ENCODE assay signal across 8 mouse cellular contexts in the genomic region with DNA sequence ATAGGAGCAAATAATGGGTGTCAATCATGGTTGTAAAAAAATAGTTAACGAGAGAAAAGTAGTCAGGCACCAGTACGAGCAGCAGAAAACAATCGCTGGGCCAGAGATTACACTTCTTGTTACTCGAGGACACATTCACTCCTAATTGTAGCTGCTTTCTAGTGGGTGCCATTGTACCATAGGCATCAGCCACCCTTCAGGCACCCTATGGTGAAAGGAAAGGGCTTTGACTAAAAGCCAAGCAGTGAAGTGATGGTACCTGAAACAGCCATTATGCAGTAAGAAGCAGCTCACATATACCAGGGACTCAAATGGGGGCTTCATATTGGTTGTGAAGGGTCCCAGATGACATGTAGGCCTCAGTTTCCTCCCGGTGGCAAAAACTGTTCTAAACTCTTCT. TPM values are rescaled to one million over a fixed set of nuclear protein-coding genes. Genes with fewer than 3 reads are reported as not detected.
DNase-seq lines count a peak whose midpoint lies in the region; ATAC-seq lines count a peak whose summit lies in the region.

No protein-coding gene starts in this region.

- peaks cover 27% of the 10 kb centered on the region for H3K4me1 ChIP-seq in heart, embryonic 15.5 days (replicated peaks)
- peaks cover 27% of the 10 kb centered on the region for H3K4me1 ChIP-seq in hindbrain, embryonic 10.5 days (replicated peaks)
- H3K4me1 ChIP-seq in midbrain, embryonic 14.5 days (ENCODE audit: control insufficient read depth, insufficient read depth, low read length) = peaks cover 18% of the 10 kb centered on the region

- intact Hi-C loops in heart, postnatal 25 days (cut with DNase I) = no loop called here

- 0 out of 2 replicates have a peak overlapping the region, but pooled peaks have one; percentile 85 for H3K27ac ChIP-seq in heart, embryonic 15.5 days
- peak overlapping the region; percentile 99; the same call in 1 of the 2 replicates for H3K27ac ChIP-seq in hindbrain, embryonic 10.5 days
- H3K27ac ChIP-seq in midbrain, embryonic 14.5 days (replicated peaks; ENCODE audit: low read depth, low read length) = no peak overlapping the region

- ATAC-seq in heart, embryonic 15.5 days (replicated peaks; ENCODE audit: insufficient number of reproducible peaks, insufficient read depth, low FRiP score, low read depth) = no peak
- no peak for ATAC-seq in midbrain, embryonic 14.5 days (ENCODE audit: low FRiP score, low TSS enrichment)

- H3K27me3 ChIP-seq in heart, embryonic 15.5 days = no peaks in the 10 kb centered on the region
- H3K27me3 ChIP-seq in hindbrain, embryonic 10.5 days (ENCODE audit: insufficient read depth, poor library complexity, severe bottlenecking) = no peaks in the 10 kb centered on the region
- H3K27me3 ChIP-seq in midbrain, embryonic 14.5 days (ENCODE audit: control insufficient read depth, insufficient read depth, low read length) = no peaks in the 10 kb centered on the region

- peaks cover 44% of the 10 kb centered on the region for H3K36me3 ChIP-seq in heart, embryonic 15.5 days
- peaks cover 81% of the 10 kb centered on the region for H3K36me3 ChIP-seq in hindbrain, embryonic 10.5 days
- H3K36me3 ChIP-seq in midbrain, embryonic 14.5 days (ENCODE audit: control insufficient read depth, insufficient read depth, low read length) = peaks cover 38% of the 10 kb centered on the region

- peak overlapping the region; percentile 92 for H3K9ac ChIP-seq in heart, embryonic 15.5 days
- H3K9ac ChIP-seq in midbrain, embryonic 14.5 days (replicated peaks; ENCODE audit: low read length) = no peak overlapping the region

- WGBS in heart, embryonic 15.5 days = 77% methylated on average over 5 of the region's 5 CpGs
- WGBS in hindbrain, embryonic 10.5 days = 89% methylated on average over 5 of the region's 5 CpGs
- 89% methylated on average over 5 of the region's 5 CpGs for WGBS in midbrain, embryonic 14.5 days

- H3K4me3 ChIP-seq in heart, embryonic 15.5 days = peak overlapping the region; percentile 76
- H3K4me3 ChIP-seq in hindbrain, embryonic 10.5 days = peak overlapping the region; percentile 97
- H3K4me3 ChIP-seq in midbrain, embryonic 14.5 days (replicated peaks; ENCODE audit: low read depth, low read length) = peak overlapping the region; percentile 94

- no peak for DNase-seq in heart, postnatal 25 days (ENCODE audit: low spot score)
- DNase-seq in NIH3T3 (ENCODE audit: low read depth) = peak; percentile 20
- DNase-seq in hindbrain, embryonic 10.5 days (ENCODE audit: low spot score) = no peak
- no peak for DNase-seq in midbrain, embryonic 14.5 days
- no peak for DNase-seq in retina, embryonic 14.5 days (ENCODE audit: low spot score)
- DNase-seq in kidney, postnatal 36 days = no peak
- DNase-seq in testis, postnatal 14 days (ENCODE audit: low spot score) = no peak

- peak overlapping the region; percentile 79 for H3K4me2 ChIP-seq in heart, embryonic 15.5 days
- H3K4me2 ChIP-seq in midbrain, embryonic 14.5 days (ENCODE audit: low read length) = peak overlapping the region; percentile 67

- no peaks in the 10 kb centered on the region for H3K9me3 ChIP-seq in heart, embryonic 15.5 days (replicated peaks)
- H3K9me3 ChIP-seq in hindbrain, embryonic 10.5 days = peaks cover 63% of the 10 kb centered on the region
- H3K9me3 ChIP-seq in midbrain, embryonic 14.5 days (ENCODE audit: control insufficient read depth, low read length) = peaks cover 27% of the 10 kb centered on the region

RNA-seq across cellular contexts. Expression of a gene that starts 1.3 kb away (rescaled TPM):
- 15.7 and 20.0 TPM in 2 replicates for polyA plus RNA-seq in heart, embryonic 15.5 days (2015; fragmentation: Nextera tagmentation; extraction: Ambion mirVana)
- 10 to 100 TPM; 22.0 to 23.9 TPM for total RNA-seq in heart, postnatal 25 days (2021)
- 38.4 and 40.8 TPM in 2 replicates for polyA plus RNA-seq in hindbrain, embryonic 10.5 days (2016; fragmentation: Nextera tagmentation; extraction: Ambion mirVana)
- polyA plus RNA-seq in midbrain, embryonic 14.5 days (2014; fragmentation: Nextera tagmentation; extraction: Ambion mirVana) = 32.1 and 32.2 TPM in 2 replicates
